Mouse (Mus musculus): Measurements from ENCODE around the gene Jmjd1c.

The Jmjd1c gene

DNA sequence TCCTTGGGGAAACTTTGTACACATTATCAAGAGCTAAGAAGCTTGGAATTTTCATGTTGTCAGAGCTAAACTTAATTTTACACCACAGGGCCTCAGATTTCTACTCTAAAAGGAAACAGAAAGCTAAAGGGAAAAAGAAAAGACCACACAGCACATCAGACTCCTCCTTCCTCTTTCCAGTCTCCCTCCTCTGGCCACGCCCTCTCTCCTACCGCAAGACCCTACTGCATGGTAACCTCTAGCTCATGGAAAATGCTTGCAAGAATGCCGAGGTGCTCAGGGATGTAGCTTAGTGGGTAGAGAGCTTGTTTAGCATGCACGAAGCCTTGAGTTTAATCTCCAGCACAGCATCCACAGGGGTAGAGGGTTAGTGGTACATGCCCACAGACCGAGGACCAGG lies 24.0 kb upstream of the Jmjd1c start:
- in situ Hi-C loops (cut with MboI, MseI): no loop called here

DNA sequence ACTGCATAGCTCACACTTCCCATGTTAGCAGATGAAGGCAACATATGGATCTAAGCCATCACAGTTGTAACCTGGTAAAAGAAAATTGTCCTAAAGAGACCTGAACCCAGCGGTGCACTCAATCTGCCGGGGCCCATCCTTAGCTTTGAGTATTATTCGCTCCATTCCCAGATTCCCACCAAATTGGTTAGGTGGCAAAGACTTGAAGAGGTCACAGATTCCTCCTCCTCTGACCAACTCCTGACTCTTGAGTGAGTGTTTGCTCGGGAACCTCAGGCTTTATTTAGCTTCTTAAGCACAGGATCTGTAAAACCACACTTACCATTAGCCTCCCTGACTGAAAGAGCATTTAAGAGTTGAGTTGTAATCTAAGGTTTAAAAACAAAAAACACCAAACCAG lies 23.3 kb upstream of the Jmjd1c start:
- in situ Hi-C loops (cut with MboI, MseI): no loop called here

DNA sequence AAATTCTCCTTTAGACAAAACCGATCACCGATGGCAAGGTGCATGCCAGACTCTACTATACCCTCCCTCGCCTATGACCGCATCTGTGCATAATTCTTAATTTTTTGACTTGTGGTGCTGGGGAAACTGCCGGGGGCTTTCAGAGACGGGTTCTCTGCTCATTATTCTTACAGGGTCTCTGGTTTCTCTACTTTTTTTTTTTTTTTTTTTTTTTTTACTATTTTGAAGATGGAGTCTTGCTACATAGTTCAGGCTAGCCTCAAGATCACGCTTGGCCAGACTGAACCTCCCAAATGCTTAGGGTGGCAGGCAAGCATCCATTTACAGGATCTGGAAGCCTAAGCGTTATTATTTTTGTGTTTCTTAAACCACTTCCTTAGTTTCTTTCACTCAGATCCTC lies 22.3 kb upstream of the Jmjd1c start:
- in situ Hi-C loops (cut with MboI, MseI): no loop called here

DNA sequence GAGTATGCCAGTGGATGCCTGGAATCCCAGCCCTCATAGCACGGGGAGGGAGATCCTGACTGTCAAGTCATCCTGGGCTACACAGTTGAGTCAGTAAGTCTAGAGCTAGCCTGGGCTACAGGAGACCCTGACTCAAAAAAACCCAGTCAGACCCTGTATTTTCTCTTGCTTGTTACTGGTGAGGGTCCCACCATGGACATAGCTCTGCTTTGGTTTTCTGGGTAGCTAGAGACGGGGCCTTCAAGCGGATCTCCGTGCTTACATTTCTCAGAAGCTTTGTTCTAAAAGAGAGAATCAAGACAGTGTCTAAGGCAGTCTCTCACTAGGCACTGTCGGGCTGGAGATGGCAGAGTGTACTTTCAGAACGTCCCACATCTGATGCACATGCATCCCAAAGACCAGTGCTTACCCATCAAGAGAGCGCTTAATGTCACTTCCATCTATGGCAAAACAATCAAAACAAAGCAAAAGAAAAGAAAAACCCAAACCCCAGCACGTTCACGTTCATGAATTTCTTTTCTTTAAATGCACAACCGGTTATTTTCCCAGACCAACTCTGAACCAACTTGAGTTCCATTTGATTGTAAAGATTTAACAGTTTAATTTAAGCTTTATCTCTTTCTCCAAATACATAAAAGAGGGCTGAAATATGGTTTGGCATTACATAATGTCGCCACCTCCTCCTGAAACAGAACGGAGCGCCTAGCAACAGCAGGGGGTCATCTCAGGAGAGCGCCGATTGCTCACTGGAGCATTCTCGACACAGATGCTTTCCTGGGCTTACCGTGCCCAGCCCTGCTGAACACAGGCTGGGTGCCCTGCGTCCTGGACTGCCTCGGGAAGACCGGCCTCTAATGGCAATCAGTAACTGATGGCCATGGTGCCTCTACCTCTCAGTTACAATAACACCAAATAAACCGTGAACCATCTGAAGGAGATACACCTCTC lies 19.7 kb upstream of the Jmjd1c start:
- in situ Hi-C loops (cut with MboI, MseI): no loop called here

DNA sequence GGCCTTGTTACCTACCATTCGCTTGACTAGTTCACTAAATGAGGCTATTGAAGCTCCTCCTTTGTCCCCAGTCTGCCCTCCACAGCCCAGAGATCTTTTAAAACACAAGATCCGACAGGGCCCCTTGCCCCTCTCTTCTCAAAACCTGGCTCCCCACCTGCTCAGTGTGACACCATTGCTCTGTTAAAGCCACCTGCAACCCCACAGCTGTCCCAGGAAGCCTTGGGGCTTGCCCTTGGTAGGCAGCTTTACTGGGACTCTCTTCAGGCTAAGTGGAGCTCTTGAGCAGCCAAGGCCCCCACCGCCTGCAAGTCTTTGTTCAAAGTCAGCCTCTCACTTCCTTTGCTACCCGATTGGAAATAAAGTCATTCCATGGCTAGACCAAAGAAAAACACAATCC lies 16.9 kb upstream of the Jmjd1c start:
- in situ Hi-C loops (cut with MboI, MseI): no loop called here

DNA sequence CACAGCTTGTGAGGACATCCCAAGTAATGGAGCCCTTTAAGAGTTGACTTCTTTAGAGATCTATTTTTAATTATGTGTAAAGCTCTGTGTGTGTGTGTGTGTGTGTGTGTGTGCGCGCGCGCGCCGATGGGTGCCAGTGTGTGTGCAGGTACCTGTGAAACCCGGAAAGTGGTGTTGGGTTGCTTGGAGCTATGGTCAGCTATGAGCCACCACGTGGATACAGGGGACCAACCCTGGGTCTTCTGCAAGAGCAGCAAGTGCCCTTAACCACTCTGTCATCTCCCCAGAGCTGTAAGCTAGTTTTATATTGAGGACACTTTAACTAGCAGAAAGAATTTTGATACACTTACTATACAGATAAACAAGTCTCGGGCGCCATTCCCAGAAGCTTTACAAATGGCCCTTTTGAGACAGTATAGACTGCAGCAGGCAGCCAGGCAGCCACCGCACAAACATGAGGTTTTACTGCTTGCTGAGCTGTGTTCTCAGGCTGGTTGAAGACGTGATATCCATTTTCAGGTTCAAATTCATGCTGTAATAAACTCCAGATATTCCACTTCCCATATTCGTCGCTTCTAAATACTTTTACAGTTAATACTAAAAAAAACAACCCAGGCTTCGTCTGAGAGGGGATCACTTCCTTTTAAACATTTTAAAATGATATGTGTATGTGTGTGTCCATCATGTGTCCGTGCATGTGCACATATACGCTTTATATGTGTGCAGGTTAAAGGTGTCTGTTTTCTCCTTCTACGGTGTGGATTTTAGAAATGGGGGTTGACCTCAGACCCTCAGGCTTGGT lies 14.5 kb upstream of the Jmjd1c start:
- in situ Hi-C loops (cut with MboI, MseI): no loop called here

DNA sequence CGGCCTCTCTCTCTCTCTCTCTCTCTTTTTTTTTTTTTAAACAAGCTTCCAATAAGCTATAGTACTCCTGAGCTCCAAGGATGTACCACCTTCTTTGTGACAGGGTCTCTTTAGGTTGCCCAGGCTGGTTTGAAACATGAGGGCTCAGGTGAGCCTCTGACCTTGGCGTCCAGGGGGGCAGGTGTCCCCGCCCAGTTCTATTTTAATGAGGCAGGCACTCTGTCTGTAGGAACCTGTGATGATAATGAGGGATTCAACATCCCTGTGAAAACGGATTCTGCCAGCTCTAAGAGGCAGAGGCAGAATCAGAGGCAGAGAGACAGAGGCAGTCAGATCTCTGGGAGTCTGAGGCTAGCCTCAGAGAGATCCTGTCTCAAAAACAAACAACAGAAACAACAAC lies 13.4 kb upstream of the Jmjd1c start:
- in situ Hi-C loops (cut with MboI, MseI): no loop called here

DNA sequence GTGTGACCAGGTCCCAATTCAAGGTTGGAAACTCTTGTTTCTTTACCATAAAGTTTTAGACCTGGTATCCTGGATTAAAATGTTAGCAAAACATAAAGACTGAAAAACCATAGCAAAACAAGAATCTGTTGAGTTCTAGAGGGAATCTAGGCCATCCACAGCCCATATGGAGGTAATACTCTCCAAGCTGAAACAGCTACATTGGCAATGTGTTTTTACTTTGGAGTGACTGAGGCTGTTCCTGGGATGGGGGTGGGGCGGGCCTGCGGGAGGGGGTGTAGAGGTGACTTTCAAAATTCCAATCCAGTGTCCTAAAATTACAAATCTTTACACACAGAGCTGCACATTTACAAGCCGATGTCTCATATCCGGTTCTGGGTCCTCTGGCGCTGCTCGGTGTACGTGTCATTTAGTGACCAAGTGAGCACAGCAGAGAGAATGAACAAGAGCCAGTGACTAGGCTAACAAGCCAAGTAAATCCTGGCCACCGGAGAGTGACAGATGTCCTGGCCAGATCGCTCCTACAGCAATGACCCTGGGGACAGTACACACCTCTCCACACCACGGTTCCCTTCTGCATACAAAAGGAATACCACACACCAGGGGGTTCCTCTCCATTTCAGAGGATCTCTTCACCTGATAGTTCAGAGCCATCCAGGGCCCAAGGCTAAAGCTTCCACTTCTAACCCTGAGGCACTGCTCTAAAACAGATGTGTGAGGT lies 12.3 kb upstream of the Jmjd1c start:
- in situ Hi-C loops (cut with MboI, MseI): no loop called here

DNA sequence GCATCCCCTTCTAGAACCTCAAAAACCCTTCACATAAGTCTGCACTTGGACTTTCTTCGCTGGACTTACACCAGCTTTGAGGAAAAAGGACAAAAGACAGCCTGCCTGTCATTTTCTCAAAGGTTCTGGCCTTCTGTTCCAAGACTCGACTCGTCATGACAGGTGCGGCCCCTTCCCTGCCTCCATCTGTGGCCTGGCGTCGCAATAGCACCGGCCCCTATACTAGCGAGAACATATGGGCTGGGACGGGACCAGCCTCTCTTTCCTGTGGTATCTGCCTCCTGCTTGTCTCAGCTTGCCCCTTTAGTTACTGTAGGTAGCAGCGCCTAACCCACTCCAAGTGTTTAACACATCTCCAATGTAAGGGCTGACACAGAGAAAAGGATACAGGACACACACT lies 10.8 kb upstream of the Jmjd1c start:
- in situ Hi-C loops (cut with MboI, MseI): no loop called here

DNA sequence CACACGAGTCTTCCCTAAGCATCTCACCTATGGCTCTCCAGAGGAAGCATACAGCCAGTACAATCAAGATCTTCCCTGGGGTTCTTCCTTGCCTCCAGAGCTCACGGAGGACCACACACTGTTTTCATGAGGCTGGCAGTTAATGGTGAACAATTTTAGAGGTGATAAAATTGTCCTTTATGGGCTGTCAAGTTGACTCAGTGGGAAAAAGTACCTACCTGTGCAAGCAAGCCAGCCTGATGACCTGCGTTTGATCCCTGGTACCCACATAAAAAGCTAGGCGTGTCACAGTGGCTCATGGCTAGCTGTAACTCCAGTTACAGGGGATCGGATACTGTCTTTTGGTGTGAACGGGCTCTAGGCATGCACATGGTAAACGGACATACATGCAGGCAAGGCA lies 10.0 kb upstream of the Jmjd1c start:
- in situ Hi-C loops (cut with MboI, MseI): no loop called here

DNA sequence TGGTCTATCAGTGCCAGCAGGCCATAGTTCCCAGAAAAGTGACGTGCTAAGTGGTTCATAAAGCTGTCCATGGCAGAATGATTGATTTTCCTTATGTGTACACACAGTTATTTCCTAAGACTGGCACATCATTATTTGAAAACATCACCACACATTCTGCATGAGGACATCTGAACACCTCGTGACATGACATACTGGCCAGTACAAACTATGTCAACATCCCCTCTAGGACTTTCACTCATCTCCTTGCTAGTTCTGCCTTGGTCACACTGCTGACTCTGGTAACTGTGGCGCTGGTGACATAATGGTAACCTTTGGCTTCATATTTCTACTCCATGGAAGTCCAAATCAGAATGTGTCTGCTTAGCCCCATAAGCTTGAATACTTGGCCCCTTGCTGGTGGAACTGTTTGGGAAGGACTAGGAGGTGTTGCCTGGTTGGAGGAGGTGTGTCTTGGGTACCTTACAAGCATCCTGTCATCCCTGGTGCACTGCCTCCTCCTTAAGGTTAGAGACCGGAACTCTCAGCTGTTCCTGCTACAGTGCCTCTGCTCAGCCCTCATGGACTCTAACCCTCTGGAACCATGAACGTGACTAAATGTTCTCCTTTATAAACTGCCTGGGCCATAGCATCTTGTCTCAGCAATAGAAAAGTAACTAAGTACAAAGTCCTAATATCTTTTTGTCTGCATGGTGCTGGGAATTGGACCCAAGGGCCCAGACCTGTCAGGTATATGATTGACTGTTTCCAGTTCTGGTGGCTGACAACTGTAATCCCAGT lies 8.3 kb upstream of the Jmjd1c start:
- in situ Hi-C loops (cut with MboI, MseI): no loop called here

DNA sequence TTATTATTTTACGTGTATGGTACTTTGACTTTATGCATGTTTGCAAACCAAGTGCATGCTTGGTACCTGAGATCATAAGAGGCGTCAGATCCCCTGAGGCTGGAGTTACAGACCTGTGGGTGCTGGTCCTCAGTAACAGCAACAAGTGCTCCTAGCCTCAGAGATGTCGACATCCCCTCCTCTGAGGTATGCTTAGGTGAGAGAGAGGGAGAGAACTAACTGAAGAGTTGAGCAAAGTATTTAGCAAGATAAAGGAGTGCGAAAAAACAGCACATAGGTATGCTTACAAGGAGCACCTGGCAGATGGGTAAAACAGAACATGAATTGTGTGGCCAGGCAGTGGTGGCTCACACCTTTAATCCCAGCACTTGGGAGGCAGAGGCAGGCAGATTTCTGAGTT lies 5.3 kb upstream of the Jmjd1c start:
- in situ Hi-C loops (cut with MboI, MseI): no loop called here

DNA sequence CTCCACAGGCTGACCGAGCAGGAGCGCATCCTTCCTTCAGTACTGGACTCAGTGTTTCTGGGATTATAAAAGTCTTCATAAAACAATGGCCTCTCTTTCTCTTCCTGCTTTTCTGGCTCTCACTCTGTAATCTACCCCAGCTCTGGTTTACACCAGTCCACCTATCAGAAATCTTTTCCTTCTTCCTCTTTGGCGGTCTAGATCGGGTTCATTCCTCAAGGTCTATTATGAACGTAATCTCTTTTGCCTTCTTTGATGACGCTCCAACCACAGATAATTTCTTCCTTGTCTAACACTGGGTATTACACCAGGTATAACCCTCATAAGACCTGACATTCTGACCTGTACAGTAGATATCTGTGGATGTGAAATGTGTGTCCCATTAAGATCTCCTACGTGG lies 1.0 kb upstream of the Jmjd1c start:
- in situ Hi-C loops (cut with MboI, MseI): no loop called here

DNA sequence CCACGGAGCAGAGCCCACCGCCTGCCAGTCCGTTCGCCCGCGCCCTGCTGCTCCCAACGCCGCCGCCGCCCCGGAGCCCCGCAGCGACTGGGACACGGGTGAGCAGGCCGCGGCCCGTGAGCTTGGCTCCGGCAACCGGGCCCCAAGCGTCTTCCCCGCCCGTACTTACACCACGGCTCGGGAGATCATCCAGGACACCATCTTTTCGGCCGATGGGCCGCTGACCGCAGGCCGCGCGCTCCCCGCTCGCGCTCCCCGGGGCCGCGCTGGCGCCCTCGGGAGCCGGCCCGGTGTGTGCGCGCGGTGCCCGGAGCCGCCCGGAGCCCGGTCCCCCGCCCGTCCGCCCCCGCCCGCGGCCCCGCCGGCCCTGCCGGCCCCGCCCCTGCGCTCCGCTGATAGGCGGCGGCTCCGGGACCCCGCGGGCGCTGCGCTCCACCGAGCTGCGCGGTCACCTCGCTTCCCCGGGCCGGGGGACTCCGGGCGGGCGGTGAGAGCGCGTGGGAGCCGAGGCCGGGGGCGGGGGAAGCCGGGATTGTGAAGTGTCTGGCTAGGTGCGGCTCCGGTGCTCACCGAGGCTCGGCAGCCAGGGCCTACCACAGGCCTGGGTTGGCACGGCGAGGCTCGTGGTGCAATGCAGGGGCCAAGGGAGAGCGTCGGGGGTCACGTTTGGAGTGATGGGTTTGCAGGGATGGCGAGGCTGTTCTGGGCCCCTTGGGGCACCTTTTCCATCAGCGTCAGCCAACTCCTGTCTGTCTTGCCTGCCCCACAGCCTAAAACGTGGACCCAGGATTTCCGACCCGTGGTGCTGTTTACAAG lies 904 bp downstream of the Jmjd1c start, which contains the start of gene Reep3:
Gene Reep3, minus strand, starts transcription at position 325 of the 816 bp plus-strand sequence.
- in situ Hi-C loops (cut with MboI, MseI): no loop called here

DNA sequence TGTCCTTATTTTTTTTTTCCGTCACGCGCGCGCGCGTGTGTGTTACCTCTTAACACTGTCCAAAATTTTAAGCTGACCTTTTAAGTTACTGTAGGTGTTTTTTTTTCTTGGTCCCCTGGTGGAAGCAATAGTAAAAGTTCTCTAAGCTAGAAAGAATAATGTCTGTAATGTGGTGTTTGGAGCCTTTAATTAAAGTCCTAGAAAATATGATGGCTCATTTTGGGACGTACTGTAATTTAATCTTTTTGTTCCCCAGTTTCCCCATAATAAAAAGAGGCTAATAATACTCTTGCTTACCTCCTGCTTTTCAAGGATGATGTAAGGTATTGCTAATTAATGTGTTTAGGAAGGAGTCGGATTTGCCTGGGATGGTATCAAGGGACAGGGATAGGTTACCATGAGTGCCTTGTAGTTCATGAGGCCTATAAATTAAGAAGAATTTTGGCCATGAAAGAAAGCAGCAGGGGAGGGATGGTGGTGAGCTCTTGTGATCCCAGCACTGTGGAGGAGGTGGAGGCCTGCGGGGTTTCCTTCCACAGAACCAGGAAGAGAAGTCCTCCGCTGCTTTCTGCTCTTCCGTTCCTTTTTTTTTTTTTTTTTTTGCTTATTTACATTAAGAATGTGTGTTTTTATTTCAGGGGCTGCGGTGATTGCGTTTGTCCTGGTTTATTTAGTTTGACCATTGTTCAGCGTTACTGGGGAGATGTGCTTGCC lies 1.7 kb downstream of the Jmjd1c start:
- in situ Hi-C loops (cut with MboI, MseI): no loop called here

DNA sequence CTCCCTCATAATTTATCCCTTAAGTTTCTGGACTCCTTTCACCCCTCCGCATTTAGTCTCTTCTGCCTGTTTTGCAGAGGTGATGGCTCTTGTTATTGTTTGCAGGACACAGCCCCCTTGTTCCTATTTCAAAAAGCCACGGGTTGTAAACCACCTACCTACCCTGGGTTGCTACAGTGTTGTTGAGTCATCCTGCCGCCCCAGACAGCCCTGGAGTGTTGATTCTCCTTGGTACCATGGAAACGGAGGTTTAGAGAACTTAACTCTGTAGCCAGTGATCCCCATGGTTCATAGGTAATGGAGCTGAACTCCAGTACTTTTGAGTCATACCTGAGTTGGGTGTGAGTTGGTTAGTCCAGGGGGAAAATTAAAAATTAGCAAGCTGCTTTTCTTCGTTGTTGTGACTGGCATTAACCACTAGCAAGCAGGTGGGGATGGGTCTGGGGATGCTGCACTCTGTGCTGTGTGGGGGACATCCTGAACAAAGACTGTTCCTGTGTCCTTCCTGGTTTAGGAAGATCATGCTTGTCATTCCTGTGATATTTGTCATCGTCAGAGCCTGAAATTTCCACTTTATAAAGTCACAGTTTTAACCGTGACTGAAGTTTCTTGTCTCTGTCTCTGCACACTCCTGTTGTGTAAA lies 2.6 kb downstream of the Jmjd1c start:
- in situ Hi-C loops (cut with MboI, MseI): no loop called here

DNA sequence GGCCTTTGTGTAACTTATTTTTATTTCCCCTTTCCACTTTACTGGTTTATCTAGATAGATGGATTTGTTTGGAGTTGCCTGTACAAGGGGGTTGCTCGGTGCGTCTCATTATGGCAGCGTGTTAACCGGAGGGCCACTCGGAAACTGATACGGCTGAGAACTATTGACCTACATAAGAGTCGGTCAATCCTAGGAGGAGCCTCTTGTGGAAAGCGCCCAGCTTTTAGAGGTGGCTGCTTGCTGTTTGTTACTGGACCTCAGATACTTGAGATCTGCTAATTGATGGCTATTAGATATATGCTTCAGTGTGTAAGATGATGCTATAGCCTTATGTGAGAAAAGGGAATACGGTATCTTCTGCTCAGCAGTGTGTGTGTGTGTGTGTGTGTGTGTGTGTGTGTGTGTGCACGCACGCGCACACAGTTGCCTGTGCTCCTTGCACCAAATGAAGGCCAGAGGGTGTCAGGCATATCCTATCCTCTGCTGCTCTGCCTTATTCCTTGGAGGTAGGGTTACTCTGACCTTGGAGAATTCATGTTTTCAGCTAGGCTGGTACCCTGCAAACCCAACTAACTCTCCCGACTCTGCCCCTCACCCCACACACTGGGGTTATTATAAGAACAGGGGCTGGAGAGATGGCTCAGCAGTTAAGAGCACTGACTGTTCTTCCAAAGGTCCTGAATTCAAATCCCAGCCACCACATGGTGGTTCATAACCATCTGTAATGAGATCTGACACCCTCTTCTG lies 3.4 kb downstream of the Jmjd1c start:
- in situ Hi-C loops (cut with MboI, MseI): no loop called here

DNA sequence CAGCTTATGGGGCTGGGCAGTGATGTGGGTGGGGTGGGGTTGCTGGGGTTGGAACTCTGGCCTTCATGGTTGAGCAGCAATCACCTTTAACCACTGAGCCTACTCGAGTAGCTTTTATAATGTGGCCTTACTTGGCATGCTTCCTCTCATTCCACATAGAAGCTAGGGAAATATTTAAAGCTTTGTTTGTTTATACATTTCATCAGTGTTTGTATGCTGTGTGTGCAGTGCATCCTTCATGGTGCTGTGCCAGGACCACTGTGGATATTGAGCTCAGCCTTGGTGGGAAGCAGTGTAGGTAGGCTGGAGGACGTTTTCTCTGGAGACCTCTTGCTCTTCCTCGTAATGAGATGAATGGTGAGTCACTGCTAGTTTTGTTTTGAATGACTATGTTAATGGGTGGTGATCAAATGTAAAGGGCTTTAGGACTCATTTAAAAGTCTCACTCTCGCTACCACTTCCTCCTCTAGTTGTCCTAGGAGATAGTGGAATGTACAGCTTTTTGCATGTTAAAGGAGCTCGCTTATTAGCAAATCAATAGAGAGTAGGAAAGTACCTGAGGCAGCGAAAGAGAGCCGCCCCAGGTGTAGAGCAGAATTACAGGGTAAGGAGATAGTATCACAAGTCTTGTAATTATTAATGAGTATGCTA lies 4.2 kb downstream of the Jmjd1c start:
- in situ Hi-C loops (cut with MboI, MseI): loop anchor here (5.0 to 10.0 kb wide), 2 partner anchors 92 to 175 kb away; no protein-coding TSS in a partner anchor

Measured in T-helper 2 cell (primary cell).